Mouse (Mus musculus) adrenal gland, postnatal 0 days (tissue): ENCODE data around the gene Gm12569. TPM values are rescaled to one million over a fixed set of nuclear protein-coding genes. Genes with fewer than 3 reads are reported as not detected.

Experiments
- polyA plus RNA-seq: library from polyadenylated mRNA; unstranded; fragments of >200 nt; fragmentation: Nextera tagmentation; extraction: Ambion mirVana; gene quantifications from 2 replicates; pipeline ENCODE4 v1.2.1, GENCODE M21; 2015

Gm12569 gene
- polyA plus RNA-seq: not detected in 2 replicates

GRCm38 (mm10) chr11:51220308-51220707 lies at the start of gene Gm12569:
TSS of gene Gm12569 (plus strand) at chr11:51220473.

GRCm38 (mm10) chr11:51261680-51262219 lies 41.5 kb downstream of the Gm12569 start, which contains the start of gene Clk4:
TSS of gene Clk4 (plus strand) at chr11:51261730.

GRCm38 (mm10) chr11:51262342-51263285 lies 42.3 kb downstream of the Gm12569 start, which contains the start of gene BC049762:
TSS of gene BC049762 (minus strand) at chr11:51263046.

Other genes with a start within 250 kb of the Gm12569 start
- gene Olfr1377, start 238.5 kb upstream of the Gm12569 start, polyA plus RNA-seq: not detected in 2 replicates
- gene Olfr51, start 216.9 kb upstream of the Gm12569 start, polyA plus RNA-seq: not detected in 2 replicates
- 0.35 and 0.63 TPM in 2 replicates for gene Olfr54, start 206.2 kb upstream of the Gm12569 start, polyA plus RNA-seq
- not detected in 2 replicates for gene Olfr1375, start 172.4 kb upstream of the Gm12569 start, polyA plus RNA-seq
- 5.8 and 6.9 TPM in 2 replicates for gene Zfp354a, start 161.2 kb upstream of the Gm12569 start, polyA plus RNA-seq
- gene Clk4, start 41.3 kb downstream of the Gm12569 start, polyA plus RNA-seq: 73.4 and 85.5 TPM in 2 replicates
- gene BC049762, start 42.6 kb downstream of the Gm12569 start, polyA plus RNA-seq: 2.1 and 2.7 TPM in 2 replicates
- gene Col23a1, start 69.4 kb downstream of the Gm12569 start, polyA plus RNA-seq: 4.5 and 9.9 TPM in 2 replicates